17 mouse cellular contexts compared by ENCODE assay signal in genomic region chr13:72355821-72356220, GRCm38 (mm10).
"Had no signal": no experiment of that assay in that cellular context is flagged by ENCODE, and none has a peak within 500 bp of the region (broad histone marks: within the 10 kb centered on the region; RNA-seq: fewer than 3 reads in every experiment).

No protein-coding gene starts in this region.

- H3K27me3 ChIP-seq: limb, embryonic 15.5 days had no signal

- H3K36me3 ChIP-seq: limb, embryonic 12.5 days; limb, embryonic 15.5 days; midbrain, embryonic 12.5 days; midbrain, embryonic 15.5 days; neural tube, embryonic 12.5 days had no signal

- ATAC-seq: hindbrain, embryonic 16.5 days; intestine, postnatal 0 days; liver, postnatal 0 days; lung, postnatal 0 days; midbrain, embryonic 15.5 days had no signal

- H3K4me1 ChIP-seq: limb, embryonic 15.5 days had no signal

- DNase-seq: layer of hippocampus, postnatal 36 days; left cerebral cortex, postnatal 4 days; liver, postnatal 0 days; lung, embryonic 14.5 days; thymus, postnatal 25 days had no signal

- H3K9me3 ChIP-seq: limb, embryonic 12.5 days; limb, embryonic 15.5 days; midbrain, embryonic 12.5 days; midbrain, embryonic 15.5 days; neural tube, embryonic 12.5 days had no signal

- H3K4me2 ChIP-seq: limb, embryonic 12.5 days; limb, embryonic 15.5 days; liver, embryonic 11.5 days; lung, embryonic 14.5 days; midbrain, embryonic 12.5 days; midbrain, embryonic 15.5 days; neural tube, embryonic 12.5 days had no signal

- H3K9ac ChIP-seq: limb, embryonic 12.5 days; limb, embryonic 15.5 days; liver, embryonic 14.5 days; liver, postnatal 0 days; lung, embryonic 14.5 days; midbrain, embryonic 12.5 days; midbrain, embryonic 15.5 days; neural tube, embryonic 12.5 days had no signal

- H3K27ac ChIP-seq: limb, embryonic 12.5 days; limb, embryonic 15.5 days; liver, embryonic 14.5 days; macrophage; midbrain, embryonic 12.5 days; midbrain, embryonic 15.5 days; neural tube, embryonic 12.5 days; stomach, postnatal 0 days had no signal

- H3K4me3 ChIP-seq: limb, embryonic 12.5 days; limb, embryonic 15.5 days; midbrain, embryonic 12.5 days; midbrain, embryonic 15.5 days; neural tube, embryonic 12.5 days had no signal
